Mouse (Mus musculus) hindlimb bud, embryonic 11.5 days (tissue): ENCODE results near the gene Fermt1.

Experiments
- DNase-seq: peaks from one replicate; pipeline ENCODE4 v3.0.0-alpha.2; 2012; ENCODE audit warnings: low read depth, low spot score; ENCODE audit errors: extremely low spot score

Gene Fermt1

DNA sequence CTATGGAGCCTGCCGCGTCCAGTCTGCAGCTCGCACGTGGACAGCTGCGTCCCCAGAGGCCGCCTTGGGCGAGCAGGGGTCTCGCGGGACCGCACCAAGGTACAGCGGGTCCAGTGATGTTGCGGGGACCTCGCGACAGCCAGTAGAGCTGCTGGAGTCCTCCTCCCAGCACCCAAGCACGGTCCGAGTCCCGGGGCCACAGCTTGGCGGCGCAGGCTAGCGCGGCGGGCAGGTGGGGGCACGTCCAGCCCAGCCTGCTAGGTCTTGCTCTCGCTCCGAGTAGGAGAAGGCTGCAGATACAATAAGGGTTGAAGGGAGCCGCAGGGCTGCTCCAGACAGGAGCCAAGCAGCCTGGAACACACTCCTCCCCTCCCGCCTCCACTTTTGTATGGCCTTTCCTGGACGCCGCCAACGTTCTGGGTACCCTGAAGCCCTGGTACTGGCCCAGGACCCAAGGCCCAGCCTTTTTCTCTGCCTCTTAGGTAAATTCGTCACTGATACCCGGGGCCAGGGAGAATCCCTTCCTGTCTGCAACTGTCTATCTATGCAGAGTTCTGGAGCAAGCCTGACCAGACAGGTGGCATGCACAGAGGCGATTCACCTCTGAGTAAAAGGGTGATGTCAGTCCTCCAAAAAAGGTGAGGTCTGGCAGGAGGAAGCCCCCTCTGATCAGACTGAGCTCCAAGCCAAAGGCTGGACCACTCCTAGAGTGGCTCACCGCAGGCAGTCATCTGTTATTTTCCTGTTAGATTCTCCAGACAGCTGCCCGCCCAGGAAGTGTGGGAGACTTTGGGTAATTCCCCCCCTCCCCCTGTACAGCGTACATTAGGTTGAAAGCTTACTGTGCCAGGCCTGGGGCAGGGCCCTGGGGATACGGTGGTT, at the start of gene Fermt1:
TSS of gene Fermt1 (minus strand) at position 581 of the 882 bp plus-strand sequence.
- no peak for DNase-seq

DNA sequence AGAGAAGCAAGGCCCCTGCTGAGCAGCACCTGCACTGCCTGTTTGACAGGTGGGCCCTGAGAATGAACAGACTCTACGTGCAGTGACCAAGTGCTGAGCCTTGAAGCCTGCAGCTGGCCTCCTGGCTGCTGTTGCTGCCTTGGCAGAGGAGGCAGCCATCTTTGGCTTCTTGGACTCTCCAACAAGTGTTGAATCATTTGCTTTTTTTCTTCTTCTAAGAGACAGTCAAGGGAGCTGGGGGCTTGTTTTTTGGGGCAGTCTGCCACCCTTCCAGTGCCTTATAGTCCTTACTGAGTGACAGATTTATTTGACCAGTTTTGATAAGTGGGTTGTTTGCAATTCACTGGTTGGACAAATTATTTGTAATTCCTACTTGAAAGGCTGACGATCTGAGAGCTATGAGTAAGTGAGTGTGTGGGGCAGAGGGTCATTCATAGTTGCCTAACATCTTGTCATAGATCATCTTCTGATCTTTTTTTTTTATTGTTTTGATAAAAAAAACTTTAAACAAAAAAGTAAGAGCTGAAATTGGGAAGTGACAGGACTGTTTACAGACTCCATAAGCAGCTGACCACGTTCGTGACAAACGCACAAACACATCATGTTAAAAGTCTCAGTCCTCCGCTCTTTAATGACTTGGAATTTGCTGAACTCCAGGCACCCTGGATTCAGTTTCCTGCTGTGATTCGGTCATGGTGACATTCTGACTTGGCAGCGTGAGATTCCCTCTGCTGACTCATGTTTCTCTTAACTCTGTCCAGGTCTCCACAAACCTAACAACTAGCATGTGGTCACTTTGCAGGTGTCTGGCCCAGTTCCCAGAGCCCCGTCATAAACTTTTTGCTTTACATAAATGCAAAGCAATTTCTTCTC, 47.2 kb upstream of the Fermt1 start:
- no peak for DNase-seq

DNA sequence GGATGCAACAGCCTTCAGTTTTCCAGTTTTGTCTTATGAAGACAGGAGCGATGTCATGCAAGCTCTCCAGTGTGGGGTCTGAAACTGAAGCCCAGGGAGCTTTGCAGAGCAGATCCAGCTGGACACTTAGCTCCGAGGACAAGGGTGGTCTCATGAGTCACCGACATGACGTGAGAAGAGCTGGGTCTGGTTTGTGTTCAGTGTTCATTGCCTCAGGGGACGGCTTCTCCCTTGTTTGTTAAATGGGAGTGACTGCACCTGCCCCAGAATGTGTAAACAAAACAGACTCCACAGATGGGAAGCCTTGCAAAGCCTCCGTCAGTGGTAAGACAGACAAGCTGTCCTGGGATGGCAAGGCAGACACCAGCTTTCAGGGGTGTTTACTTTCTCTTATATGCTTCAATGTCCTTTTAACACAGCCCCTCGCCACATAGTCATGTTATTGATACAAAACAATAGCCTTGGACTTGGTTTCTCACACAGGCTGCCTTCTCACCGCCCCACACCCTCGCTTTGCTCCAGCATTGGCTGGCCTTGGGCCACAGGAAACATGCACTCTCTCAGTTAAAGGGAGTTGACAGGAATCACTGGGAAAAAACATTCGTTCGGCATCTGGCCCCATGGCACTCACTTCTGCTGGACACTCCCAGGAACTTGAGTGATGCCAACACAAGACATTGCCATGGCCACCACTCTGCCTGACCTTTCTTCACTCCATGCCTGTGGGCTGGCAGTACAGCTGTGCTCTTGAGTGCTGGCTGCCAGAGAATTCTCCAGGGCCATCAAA, 44.3 kb upstream of the Fermt1 start:
- no peak for DNase-seq

DNA sequence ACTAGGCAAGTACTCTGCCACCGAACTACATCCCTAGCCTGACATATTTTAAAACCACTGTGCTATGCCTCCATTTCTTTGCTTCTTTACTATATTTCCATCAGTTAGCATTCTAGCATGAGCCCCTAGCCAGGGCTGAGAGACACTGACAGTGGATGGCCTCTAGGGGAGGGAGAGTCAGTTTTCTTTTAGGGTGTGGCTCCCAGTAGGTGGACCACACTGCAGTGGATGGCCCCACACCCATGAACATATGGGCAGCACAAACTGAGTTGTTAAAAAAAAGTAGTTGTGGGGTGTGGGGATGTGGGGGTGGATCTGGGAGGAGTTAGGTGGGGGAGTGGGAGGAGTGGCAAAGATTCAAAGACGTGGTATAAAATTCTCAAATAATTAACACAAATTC, 27.6 kb upstream of the Fermt1 start:
- DNase-seq, result no peak

DNA sequence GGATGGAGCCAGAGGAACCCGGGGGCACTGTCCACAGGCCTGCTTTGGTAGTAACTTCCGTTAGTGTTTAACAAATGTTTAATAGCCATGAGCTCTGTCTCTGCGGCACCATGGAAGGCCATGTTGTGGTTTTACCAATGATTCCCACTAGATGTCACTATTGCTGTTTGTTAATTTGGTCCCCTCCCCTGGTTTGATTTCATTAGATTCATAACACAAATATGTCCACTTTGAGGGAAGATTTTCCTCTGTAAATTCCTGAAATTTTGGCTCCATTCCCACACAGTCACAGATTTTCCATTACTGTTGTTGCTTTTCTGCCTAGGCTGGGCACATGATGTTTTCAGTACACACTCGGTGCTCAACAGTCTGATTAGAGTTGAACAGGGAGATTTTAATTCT, 25.1 kb upstream of the Fermt1 start:
- peak; percentile 41 for DNase-seq

GRCm38 (mm10) chr2:132957786-132958185, 12.1 kb upstream of the Fermt1 start:
- no peak for DNase-seq

DNA sequence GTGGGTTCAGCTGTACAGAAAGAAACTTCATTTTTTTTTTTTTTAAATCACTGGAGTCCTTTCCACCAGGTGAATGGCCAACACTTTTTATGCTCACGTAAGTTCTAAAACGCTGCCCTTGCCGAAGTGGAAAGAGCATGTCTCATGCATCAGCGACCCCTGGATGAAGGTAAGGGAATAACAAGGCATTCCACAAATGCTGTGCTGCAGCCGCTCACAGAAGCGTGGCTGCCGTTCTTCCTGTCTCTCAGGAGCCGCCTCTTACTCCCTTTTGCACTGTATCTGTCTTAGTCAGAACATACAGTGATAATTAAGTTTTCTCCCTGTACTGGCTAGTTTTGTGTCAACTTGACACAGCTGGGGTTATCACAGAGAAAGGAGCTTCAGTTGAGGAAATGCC, 6.5 kb upstream of the Fermt1 start:
- DNase-seq, result no peak

GRCm38 (mm10) chr2:132948174-132948573, 2.5 kb upstream of the Fermt1 start:
- DNase-seq, result no peak

- no peak for DNase-seq
Measured at GRCm38 (mm10) chr2:132946976-132947375, 1.3 kb upstream of the Fermt1 start.

DNA sequence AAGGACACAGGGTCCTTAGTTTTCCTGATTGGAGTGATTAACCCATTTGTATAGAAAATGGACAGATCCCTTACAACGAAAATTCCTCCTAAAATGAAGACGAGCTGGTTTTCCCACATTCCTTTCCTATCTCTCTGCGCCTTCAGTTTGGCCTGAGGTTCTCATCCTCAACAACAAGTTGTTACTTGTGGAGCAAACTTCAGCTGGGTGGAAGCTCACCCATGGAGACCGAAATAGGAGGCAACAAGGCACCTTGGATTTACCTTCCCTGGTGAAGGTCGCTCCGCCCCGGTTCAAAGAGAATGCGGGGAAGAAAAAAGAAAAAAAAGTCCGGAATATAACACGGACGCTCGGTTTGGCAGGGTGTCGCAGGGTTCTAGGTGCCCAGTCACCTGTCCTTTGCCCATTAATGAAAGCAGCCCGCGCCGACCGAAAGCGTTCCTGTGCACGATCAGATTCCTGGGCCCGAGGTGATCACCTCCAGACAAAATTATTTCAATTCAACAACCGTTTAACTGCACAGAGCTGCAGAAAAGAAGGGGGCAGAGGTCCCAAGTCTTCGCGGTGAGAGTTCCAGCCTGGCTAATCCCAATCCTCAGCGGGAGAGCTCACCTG, 888 bp downstream of the Fermt1 start:
- DNase-seq, result no peak

- DNase-seq, result no peak
Measured at GRCm38 (mm10) chr2:132943997-132944396, 1.7 kb downstream of the Fermt1 start.

DNA sequence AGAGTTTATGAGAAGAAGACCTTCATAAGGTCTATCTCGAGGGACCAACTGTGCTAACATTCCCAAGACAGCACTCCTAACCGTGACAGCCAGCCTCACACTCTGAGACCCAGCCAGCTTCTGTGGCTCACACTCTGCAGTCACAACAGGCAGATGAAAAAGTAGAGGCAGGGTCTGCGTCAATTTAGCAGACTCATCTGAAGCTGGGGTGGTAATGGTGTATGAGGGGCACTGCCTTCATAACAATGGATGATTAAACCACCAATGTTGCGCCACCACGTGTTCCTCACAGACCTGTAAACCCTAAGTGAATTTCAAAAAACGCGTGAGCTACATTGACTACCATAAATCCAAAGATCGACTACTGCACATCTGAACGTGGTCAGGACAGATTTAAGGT, 2.1 kb downstream of the Fermt1 start:
- DNase-seq, result no peak

DNA sequence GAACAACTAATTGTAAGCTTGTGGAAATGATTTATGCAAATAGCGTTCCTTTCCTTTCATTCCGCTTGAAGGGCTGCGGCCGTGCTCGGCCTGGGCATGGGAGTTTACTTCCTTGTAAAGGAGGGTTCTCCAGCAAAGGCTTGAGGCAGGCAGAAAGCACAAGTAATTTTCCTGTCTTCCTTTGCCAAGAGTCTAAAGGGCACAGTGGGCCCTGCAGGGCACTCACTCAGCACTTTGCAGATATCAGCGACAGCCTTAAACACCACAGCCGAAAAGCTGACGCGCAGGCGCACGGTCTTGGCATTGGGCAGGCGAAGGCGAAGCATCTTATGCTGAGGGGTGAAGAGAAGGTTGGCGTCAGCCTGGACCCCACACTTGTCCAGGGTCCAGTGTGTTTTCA, 6.7 kb downstream of the Fermt1 start:
- no peak for DNase-seq

DNA sequence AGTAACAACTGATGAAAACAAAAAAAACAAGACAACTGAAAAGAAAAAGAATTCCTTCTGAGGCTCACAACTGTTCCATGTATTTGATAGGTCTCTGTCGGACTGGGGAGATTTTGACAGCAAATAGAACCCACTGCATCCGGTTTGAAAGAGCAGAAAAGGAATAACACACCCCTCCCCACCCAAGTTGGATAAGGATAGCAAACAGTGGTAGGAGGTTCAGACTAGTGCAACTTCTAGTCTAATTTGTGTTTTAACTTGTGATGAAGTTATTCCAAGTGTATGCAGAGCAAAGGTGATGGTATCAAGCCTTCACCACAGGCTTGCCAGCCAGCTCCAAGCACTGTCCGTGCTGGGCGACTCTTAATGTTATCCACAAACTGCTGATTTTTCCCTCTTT, 9.5 kb downstream of the Fermt1 start:
- no peak for DNase-seq

DNA sequence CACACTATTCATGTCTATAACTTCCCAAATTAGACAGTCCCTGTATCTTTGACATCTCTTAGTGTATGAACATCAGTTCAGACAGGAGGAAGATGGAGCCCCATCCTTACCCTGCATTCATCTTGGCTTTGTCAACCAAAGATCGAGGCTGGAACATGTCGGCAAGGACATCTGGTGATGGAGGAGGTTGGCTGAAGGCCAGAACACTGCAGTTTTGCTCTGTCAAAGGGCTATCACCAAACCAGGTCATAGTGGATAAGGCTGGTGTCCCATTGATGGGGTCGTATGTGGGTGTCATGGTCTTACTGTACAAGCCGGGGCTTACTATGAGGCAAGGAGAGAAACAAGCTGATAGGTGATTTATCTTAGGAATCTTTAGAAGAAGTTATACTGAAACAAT, 11.0 kb downstream of the Fermt1 start:
- DNase-seq, result no peak

- DNase-seq, result no peak
Measured at GRCm38 (mm10) chr2:132934142-132934541, 11.6 kb downstream of the Fermt1 start.

- DNase-seq, result no peak
Measured at GRCm38 (mm10) chr2:132928999-132929398, 16.7 kb downstream of the Fermt1 start.

DNA sequence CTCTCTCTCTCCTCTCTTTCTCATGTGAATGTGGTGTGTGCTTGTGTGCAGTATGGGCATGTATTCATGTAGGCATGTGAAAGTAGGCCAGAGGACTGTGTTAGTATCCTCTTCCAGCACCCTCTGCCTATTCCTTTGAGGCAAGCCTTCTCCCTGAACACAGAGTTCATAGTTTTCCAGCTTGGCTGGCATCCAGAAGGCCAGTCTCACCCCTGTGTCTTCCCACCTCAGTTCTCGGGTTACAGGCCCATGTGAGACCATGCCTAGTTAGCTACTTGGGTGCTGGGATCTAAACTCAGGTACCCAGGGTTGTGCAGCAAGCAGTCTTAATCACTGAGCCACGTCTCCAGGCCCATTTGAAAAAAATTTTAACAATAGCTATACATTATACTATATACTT, 17.8 kb downstream of the Fermt1 start:
- no peak for DNase-seq

GRCm38 (mm10) chr2:132927298-132927697, 18.4 kb downstream of the Fermt1 start:
- no peak for DNase-seq

- DNase-seq, result no peak
Measured at GRCm38 (mm10) chr2:132923290-132924085, 22.2 kb downstream of the Fermt1 start.
